Mouse (Mus musculus) forebrain, embryonic 15.5 days (tissue): ENCODE data around the gene Fitm1. TPM values are rescaled to one million over a fixed set of nuclear protein-coding genes. Genes with fewer than 3 reads are reported as not detected.

Experiments used
- ATAC-seq: fragments of 200-750 bp; cut with Nextera tagmentation; replicated peaks from 2 replicates; pipeline ENCODE4 v1.8.0; 2017; ENCODE audit warnings: mild to moderate bottlenecking, moderate TSS enrichment, moderate library complexity
- H3K27ac ChIP-seq: fragments of 300-500 bp; sonication (generic); replicated peaks from 2 replicates; pipeline ENCODE4 v1.5.1; 2015; ENCODE audit warnings: mild to moderate bottlenecking, inconsistent platforms
- H3K27me3 ChIP-seq: fragments of 300-500 bp; sonication (generic); 2 replicates; pipeline ENCODE4 v1.6.1; 2015; ENCODE audit warnings: inconsistent platforms
- H3K36me3 ChIP-seq: fragments of 300-500 bp; sonication (generic); 2 replicates; pipeline ENCODE4 v1.6.1; 2015; ENCODE audit warnings: mild to moderate bottlenecking, inconsistent platforms
- H3K4me1 ChIP-seq: fragments of 300-500 bp; sonication (generic); 2 replicates; pipeline ENCODE4 v1.6.1; 2015; ENCODE audit warnings: inconsistent platforms
- H3K4me2 ChIP-seq: fragments of 300-500 bp; sonication (generic); replicated peaks from 2 replicates; pipeline ENCODE4 v1.6.1; 2015; ENCODE audit warnings: mild to moderate bottlenecking, inconsistent platforms
- H3K4me3 ChIP-seq: fragments of 300-500 bp; sonication (generic); 2 replicates; pipeline ENCODE4 v1.5.1; 2015; ENCODE audit warnings: mild to moderate bottlenecking, inconsistent platforms
- H3K9ac ChIP-seq: fragments of 300-500 bp; sonication (generic); replicated peaks from 2 replicates; pipeline ENCODE4 v1.6.1; 2015; ENCODE audit warnings: mild to moderate bottlenecking, inconsistent platforms
- H3K9me3 ChIP-seq: fragments of 300-500 bp; sonication (generic); 2 replicates; pipeline ENCODE4 v1.6.1; 2016; ENCODE audit warnings: inconsistent platforms
- WGBS: fragments of 180-500 bp; shearing (Covaris S2); methylation state at CpG from one replicate; pipeline ENCODE4 v1.1.7; 2015; ENCODE audit warnings: mixed read lengths; 5-methylcytosine and 5-hydroxymethylcytosine counted together
- polyA plus RNA-seq: library from polyadenylated mRNA; unstranded; fragments of >200 nt; fragmentation: Nextera tagmentation; extraction: Ambion mirVana; gene quantifications from 2 replicates; pipeline ENCODE4 v1.2.1, GENCODE M21; 2015

Fitm1 gene
- polyA plus RNA-seq, 1 experiment from 2014 or later: not detected

DNA sequence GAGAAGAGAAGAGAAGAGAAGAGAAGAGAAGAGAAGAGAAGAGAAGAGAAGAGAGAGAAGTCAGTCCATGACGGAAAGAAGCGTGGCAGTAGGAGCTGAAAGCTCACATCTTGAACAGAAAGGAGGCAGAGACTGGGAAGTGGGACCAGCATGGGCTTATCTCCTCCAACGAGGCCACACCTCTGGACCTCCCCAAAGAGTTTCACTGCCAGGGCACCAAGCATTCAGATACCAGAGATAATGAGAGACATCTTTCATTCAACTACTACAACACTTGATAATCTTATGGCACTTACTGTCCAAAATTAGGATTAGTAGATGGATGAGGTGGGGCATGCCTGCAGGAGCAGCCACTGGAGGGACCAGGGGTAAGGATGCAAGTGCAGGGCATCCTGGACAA is 19.6 kb upstream of the Fitm1 start:
- 91% methylated on average over 3 of the region's 3 CpGs for WGBS
- no peak overlapping the region for H3K4me2 ChIP-seq
- H3K4me3 ChIP-seq: no peak overlapping the region
- H3K36me3 ChIP-seq: no peaks in the 10 kb centered on the region
- no peak for ATAC-seq
- no peak overlapping the region for H3K27ac ChIP-seq
- no peaks in the 10 kb centered on the region for H3K27me3 ChIP-seq
- no peak overlapping the region for H3K9ac ChIP-seq
- H3K9me3 ChIP-seq: no peaks in the 10 kb centered on the region
- H3K4me1 ChIP-seq: peaks cover 7% of the 10 kb centered on the region

DNA sequence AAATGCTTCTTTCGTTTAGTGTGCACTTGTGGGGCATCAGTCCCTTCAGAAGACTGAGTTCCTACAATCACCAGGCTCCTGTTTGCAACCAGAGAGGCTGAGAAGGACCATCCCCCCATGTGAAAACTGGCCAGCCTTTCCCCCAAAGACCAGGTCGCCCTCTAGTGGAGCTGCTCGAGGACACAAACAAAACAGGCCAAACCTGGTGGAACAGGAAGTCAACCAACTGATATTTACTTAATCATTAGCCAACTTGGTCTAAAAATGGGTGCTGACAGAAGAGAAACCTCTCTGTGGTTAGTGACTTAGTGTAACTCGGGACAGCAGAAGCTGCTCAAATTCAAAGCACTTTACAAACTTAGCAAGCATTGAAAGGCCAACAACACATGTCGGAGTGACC is 18.4 kb upstream of the Fitm1 start:
- ATAC-seq: no peak
- H3K27ac ChIP-seq: no peak overlapping the region
- H3K4me1 ChIP-seq: peaks cover 18% of the 10 kb centered on the region
- 29% methylated on average over 5 of the region's 5 CpGs for WGBS
- H3K9ac ChIP-seq: no peak overlapping the region
- no peaks in the 10 kb centered on the region for H3K9me3 ChIP-seq
- no peaks in the 10 kb centered on the region for H3K27me3 ChIP-seq
- no peak overlapping the region for H3K4me2 ChIP-seq
- H3K36me3 ChIP-seq: no peaks in the 10 kb centered on the region
- H3K4me3 ChIP-seq: no peak overlapping the region

DNA sequence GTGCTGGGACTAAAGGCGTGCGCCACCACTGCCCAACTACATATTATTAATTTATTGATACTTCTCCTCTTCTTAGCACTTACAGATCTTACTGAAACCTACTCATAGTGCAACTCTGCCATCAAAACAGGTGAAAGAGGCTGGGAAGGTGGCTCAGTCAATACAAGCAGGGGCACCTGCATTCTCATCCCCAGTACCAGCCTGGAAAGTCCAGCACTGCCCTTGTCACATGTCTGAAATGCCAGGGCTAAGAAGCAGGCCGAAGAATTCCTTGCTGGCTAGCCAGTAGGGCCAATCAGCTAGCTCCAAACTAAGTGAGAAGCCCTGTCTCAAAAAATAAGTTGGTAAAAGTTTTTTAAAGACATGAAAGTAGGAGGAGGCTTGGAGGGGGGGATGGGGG is 17.8 kb upstream of the Fitm1 start:
- no peaks in the 10 kb centered on the region for H3K9me3 ChIP-seq
- H3K4me3 ChIP-seq: no peak overlapping the region
- H3K36me3 ChIP-seq: no peaks in the 10 kb centered on the region
- peaks cover 21% of the 10 kb centered on the region for H3K4me1 ChIP-seq
- H3K27ac ChIP-seq: no peak overlapping the region
- no peak for ATAC-seq
- no peaks in the 10 kb centered on the region for H3K27me3 ChIP-seq
- no peak overlapping the region for H3K9ac ChIP-seq
- 92% methylated on average over 3 of the region's 3 CpGs for WGBS
- no peak overlapping the region for H3K4me2 ChIP-seq

DNA sequence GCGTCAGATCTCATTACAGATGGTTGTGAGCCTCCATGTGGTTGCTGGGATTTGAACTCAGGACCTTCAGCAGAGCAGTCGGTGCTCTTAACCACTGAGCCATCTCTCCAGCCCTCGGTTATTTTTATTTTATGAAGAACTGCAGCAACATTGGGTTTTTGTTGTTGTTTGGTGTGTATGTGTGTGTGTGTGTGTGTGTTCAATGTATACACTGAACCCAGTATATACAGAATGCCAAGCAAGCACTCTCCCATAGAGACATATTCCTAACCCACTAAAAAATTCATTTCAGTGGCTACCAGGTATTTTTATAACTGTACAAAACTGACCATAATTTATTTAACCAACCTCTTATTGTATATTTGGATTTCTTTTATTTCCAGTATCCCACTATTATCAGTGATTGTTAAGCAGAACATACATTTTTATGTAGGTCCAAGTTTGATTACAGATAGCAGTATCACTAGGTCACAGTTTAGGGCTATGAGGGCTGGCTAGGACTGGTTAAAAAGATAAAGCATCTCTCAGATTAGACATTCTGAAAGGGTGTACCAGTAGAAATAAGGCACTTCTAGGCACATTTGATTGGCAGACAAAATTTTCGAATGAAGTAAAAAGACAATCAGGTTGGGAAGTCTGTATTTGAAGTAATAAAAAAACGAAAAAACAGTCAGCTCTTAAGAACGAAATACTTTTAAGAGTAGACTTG is 16.5 kb upstream of the Fitm1 start:
- peak overlapping the region; percentile 67 for H3K4me2 ChIP-seq
- peaks cover 5% of the 10 kb centered on the region for H3K36me3 ChIP-seq
- peak overlapping the region; percentile 98; the same call in 1 of the 2 replicates for H3K27ac ChIP-seq
- peak overlapping the region; percentile 85 for H3K9ac ChIP-seq
- peak overlapping the region; percentile 58 for H3K4me3 ChIP-seq
- no peaks in the 10 kb centered on the region for H3K9me3 ChIP-seq
- H3K4me1 ChIP-seq: peaks cover 21% of the 10 kb centered on the region
- no peaks in the 10 kb centered on the region for H3K27me3 ChIP-seq
- no peak for ATAC-seq
- 59% methylated on average over 6 of the region's 6 CpGs for WGBS

DNA sequence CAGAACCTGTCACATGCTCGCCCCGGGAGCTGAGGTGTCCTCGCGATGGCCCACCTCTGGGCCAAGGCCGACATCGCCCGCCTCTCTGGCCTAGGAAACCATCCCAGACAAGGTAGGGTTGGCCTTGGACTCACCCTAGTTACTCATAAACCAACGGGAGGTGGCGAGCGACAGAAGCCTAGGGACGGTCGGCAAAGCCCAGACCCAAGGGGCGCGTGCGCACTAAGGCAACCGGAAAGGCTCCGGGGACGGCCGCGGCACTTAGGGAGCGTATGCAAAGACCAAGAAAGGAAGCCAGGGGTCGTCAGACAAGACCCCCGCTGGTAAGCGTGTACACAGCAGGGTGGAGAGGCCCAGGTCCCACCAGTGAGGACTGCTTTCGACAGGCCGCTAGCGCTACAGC is 15.6 kb upstream of the Fitm1 start, which contains the start of gene Dcaf11:
Dcaf11 (plus strand) TSS at position 208 of the 403 bp plus-strand sequence.
- H3K4me2 ChIP-seq: peak within 1 kb of the TSS; percentile 68
- ATAC-seq: peak; percentile 81
- H3K4me1 ChIP-seq: peaks cover 21% of the 10 kb centered on the region
- H3K27me3 ChIP-seq: no peaks in the 10 kb centered on the region
- peak within 1 kb of the TSS; percentile 58 for H3K4me3 ChIP-seq
- H3K27ac ChIP-seq: peak within 1 kb of the TSS; percentile 98
- H3K9me3 ChIP-seq: no peaks in the 10 kb centered on the region
- under 1% methylated on average over 27 of the region's 27 CpGs for WGBS
- H3K9ac ChIP-seq: peak within 1 kb of the TSS; percentile 85
- H3K36me3 ChIP-seq: peaks cover 14% of the 10 kb centered on the region

DNA sequence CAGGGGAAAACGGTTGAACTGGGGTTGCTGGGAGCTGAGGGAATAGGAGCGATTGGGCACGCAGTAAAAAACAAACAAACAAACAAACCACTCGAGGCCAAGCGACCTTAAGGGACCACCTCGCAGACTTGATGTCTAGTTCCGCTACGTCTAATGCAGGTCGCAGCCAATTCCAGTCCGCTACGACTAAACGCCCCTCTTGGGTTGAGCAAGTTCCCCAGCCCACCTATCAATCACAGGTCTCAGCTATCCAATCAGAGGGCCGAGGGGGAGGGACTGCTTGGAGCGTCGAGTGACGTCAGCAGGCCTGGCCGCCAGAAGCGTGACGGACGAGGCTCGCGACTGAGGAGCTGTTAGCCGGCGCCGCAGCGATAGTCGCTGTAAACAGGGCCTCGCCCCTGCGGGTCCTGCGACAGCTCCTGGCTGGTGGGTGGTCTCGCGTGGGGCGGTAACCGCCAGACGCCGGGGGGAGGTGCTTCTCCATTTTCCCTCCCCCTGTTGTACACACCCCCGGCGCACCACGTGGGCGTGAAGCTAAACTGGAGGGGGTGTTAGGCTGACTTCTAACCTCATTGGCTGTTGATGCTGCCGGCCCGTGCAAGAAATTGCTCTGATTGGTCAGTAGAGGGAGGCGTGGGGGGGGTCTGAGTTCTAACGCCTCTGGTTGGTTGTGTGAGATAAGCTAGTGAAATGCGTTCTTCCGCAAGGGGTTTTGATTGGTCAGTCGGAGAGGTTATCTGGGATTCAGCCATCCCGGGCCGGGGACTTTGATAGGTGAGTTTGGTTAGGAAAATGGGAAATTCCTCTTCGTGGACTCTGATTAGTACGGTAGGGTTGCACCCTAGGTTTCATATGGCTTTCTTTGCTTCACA is 15.0 kb upstream of the Fitm1 start, which contains the start of gene A730061H03Rik:
A730061H03Rik (minus strand) TSS at position 205 of the 872 bp plus-strand sequence.
- ATAC-seq: peak; percentile 98
- Histone ChIP-seq H3K36me3 (peaks cover 21% of the 10 kb centered on the region), H3K4me1 (peaks cover 21% of the 10 kb centered on the region), H3K27me3 (no peaks in the 10 kb centered on the region), H3K4me2 (peak within 1 kb of the TSS; percentile 68), H3K9me3 (no peaks in the 10 kb centered on the region), H3K4me3 (peak within 1 kb of the TSS; percentile 58), H3K27ac (peak within 1 kb of the TSS; percentile 98), H3K9ac (peak within 1 kb of the TSS; percentile 85)
- WGBS: under 1% methylated on average over 51 of the region's 51 CpGs

DNA sequence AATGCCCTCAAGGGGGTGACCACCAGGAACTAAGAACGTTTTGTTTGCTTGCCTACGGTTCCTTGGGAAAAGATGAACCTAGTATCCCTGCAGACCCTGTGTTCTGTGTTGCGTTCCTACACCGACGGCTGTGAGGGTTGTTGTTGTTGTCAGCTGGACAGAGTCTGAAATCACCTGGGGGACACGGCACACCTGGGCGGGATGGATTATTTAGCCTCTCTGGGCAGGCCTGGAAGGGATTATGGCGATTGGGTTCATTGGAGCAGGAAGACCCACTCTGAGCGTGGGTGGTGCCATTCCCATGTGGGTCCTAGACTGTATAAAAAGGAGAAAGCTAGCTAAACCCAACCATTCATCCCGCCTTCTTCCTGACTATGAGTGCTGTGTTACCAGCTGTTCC is 13.6 kb upstream of the Fitm1 start:
- Histone ChIP-seq H3K27ac (no peak overlapping the region), H3K4me3 (no peak overlapping the region), H3K36me3 (peaks cover 35% of the 10 kb centered on the region), H3K9ac (no peak overlapping the region), H3K27me3 (no peaks in the 10 kb centered on the region), H3K4me2 (no peak overlapping the region), H3K9me3 (no peaks in the 10 kb centered on the region), H3K4me1 (peaks cover 21% of the 10 kb centered on the region)
- 89% methylated on average over 10 of the region's 10 CpGs for WGBS
- ATAC-seq: no peak

DNA sequence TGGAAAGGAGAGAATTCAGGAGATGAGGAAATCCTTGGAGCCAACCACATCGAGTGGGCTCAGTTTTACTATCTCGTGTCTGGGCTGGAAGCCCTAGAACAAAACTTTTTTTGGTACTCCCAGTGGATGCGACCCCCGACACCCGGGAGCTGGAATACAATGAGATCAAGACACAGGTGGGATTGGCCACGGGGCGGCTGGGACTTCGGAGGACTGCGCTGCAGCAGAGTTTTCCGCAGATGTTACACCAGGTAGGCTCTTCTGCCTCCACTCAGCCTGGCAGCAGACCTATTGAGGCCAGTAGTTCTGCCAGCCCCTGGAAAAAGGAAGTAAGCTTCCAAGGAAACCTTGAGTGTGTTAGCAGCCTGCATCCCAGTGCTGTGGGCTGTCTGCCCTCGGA is 12.2 kb upstream of the Fitm1 start:
- Histone ChIP-seq H3K4me3 (no peak overlapping the region), H3K9ac (no peak overlapping the region), H3K9me3 (no peaks in the 10 kb centered on the region), H3K4me1 (peaks cover 21% of the 10 kb centered on the region), H3K27ac (no peak overlapping the region), H3K27me3 (no peaks in the 10 kb centered on the region), H3K36me3 (peaks cover 48% of the 10 kb centered on the region), H3K4me2 (no peak overlapping the region)
- WGBS: 93% methylated on average over 11 of the region's 11 CpGs
- ATAC-seq: no peak

DNA sequence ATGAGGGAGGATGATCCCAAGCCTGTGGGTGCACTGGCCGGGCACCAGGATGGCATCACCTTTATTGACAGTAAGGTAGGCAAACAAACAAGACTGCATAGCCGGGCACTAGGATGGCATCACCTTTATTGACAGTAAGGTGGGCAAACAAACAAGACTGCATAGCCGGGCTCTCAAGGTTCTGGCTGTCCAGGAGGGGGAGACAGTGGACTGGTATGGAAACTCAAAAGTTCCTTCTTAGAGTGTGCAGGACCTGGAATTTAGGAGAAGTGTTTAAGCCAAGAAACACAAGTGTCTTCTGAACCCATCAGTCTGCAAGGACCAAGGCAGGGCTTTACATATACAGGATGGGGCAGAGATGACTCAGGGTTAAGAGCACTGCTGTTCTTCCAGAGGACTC is 9.7 kb upstream of the Fitm1 start:
- Histone ChIP-seq H3K4me2 (no peak overlapping the region), H3K4me1 (peaks cover 14% of the 10 kb centered on the region), H3K27ac (no peak overlapping the region), H3K9ac (no peak overlapping the region), H3K4me3 (no peak overlapping the region), H3K9me3 (no peaks in the 10 kb centered on the region), H3K36me3 (peaks cover 61% of the 10 kb centered on the region), H3K27me3 (no peaks in the 10 kb centered on the region)
- no peak for ATAC-seq
- 79% methylated on average over 3 of the region's 3 CpGs for WGBS

DNA sequence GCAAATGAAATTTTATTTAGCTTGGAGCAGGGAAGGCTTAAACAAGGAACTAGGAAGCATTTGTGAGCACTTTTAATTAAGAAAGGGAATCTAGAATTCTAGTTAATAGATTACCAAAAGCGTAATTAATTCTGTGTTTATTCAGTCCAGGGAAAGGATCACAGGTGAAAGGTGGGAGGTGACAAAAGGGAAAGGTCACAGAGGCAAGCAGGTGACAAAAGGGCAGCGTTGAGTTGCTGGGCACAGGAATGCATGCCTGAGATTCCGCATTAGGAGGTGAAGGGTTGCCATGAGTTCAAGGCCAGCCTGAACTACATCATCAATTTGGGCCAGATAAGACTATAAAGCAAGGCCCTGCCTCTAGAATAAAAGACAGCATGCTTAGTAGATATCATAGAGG is 7.9 kb upstream of the Fitm1 start:
- H3K4me3 ChIP-seq: no peak overlapping the region
- no peak overlapping the region for H3K27ac ChIP-seq
- no peak overlapping the region for H3K9ac ChIP-seq
- H3K4me2 ChIP-seq: no peak overlapping the region
- no peaks in the 10 kb centered on the region for H3K27me3 ChIP-seq
- no peaks in the 10 kb centered on the region for H3K9me3 ChIP-seq
- ATAC-seq: no peak
- H3K4me1 ChIP-seq: no peaks in the 10 kb centered on the region
- H3K36me3 ChIP-seq: peaks cover 61% of the 10 kb centered on the region
- WGBS: 91% methylated on average over 3 of the region's 3 CpGs

DNA sequence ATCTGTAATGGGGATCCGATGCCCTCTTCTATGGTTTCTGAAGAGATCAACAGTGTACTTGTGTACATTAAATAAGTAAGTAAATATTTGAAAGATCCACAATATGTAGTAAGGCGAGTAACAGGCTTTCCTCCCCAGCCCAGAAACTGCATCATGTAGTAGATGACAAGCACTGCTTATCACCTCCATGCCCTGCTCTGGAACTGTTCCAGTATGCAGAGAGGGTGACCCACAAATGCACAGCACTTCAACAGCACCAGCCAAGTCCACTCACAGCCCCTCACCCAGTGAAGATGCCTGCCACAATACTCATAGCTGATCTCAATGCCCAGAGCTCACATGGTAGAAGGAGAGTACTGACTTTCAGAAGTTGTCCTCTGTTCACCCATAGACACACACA is 4.8 kb upstream of the Fitm1 start:
- no peaks in the 10 kb centered on the region for H3K9me3 ChIP-seq
- H3K4me2 ChIP-seq: no peak overlapping the region
- no peaks in the 10 kb centered on the region for H3K27me3 ChIP-seq
- H3K9ac ChIP-seq: no peak overlapping the region
- peaks cover 39% of the 10 kb centered on the region for H3K36me3 ChIP-seq
- no peaks in the 10 kb centered on the region for H3K4me1 ChIP-seq
- no peak for ATAC-seq
- WGBS: 90% methylated on average over 2 of the region's 2 CpGs
- H3K4me3 ChIP-seq: no peak overlapping the region
- H3K27ac ChIP-seq: no peak overlapping the region

DNA sequence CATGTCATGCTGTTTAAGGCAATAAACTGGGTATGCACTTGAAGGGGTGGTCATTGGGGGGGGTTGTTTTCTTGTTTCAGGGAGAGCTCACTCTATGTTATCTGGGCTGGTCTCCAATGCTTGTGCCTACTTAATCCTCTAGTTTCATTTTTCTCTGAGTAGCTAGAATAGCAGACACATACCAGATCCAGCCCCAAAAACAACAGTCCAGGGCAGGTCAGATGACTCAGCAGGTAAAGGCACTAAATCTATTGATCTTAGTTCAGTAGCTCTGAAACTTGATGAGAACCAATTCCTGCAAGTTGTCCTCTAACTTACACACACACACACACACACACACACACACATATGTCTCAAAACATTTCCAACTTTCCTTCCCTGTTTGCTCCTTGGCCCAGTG is 3.7 kb upstream of the Fitm1 start:
- H3K36me3 ChIP-seq: peaks cover 28% of the 10 kb centered on the region
- H3K4me2 ChIP-seq: no peak overlapping the region
- no peak overlapping the region for H3K27ac ChIP-seq
- H3K27me3 ChIP-seq: no peaks in the 10 kb centered on the region
- no peak for ATAC-seq
- no peak overlapping the region for H3K9ac ChIP-seq
- no peaks in the 10 kb centered on the region for H3K9me3 ChIP-seq
- H3K4me1 ChIP-seq: no peaks in the 10 kb centered on the region
- H3K4me3 ChIP-seq: no peak overlapping the region
